Mouse (Mus musculus): ENCODE data around the gene Dlx5. TPM values are rescaled to one million over a fixed set of nuclear protein-coding genes. Genes with fewer than 3 reads are reported as not detected.

Gene Dlx5
- polyA plus RNA-seq, 1 experiment = not detected

Other genes with a start within 250 kb of the Dlx5 start
- not detected in 2 replicates for gene Dlx6, start 18.8 kb downstream of the Dlx5 start, polyA plus RNA-seq (2012; ENCODE audit: insufficient read depth, insufficient read length, missing spikeins)
- gene Sdhaf3, start 73.9 kb upstream of the Dlx5 start, polyA plus RNA-seq (2012; ENCODE audit: insufficient read depth, insufficient read length, missing spikeins) = 9.9 and 12.8 TPM in 2 replicates